Mouse (Mus musculus): ENCODE data around the gene Apoc1.

DNA sequence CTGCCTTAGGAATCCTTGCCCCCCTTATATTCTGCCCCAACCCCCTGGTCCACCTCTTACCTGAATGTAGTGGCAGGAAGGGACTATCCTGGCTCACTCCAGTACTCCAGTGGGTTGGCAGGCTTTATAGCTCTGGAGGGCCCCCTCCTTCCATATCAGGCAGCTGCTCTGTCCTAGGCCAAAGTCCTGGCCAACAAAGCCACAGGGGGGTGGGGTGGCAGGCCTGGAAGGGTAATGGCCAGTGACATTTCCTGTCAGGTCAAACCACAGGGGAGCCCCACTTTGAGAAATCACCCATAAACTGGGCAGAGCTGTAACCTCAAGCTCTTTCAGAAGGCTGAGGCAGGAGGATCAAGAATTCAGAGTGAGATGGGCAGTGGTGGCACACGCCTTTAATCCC lies 15.8 kb downstream of the Apoc1 start:
- no peak for TF ChIP-seq POLR2A (IDR thresholded peaks at IDR 0.05; ENCODE audit: borderline replicate concordance, low read depth, low read length)
- no peak for TF ChIP-seq CTCF (IDR thresholded peaks at IDR 0.05; ENCODE audit: low read depth, low read length)
